Comparison of ENCODE assay signal across 22 mouse cellular contexts in the genomic region with DNA sequence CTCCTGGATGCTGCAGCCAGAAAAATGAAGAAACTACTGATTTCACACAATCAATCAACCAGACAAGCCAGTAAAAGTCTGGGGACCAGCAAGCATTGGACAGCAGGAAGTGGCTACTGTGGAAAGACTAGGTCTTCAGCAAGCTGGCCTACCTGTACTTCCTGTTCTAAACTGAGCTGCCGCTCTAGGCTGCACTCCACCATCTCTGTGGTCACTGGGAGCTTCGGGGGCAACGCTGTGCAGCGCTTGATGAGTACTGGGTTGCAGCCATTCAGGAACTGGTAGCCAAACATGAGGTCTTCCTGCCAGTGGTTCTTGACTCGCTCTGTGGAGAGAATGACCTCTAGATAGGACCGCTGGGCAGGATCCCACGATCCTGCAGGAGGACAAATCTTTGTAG. TPM values are rescaled to one million over a fixed set of nuclear protein-coding genes. Genes with fewer than 3 reads are reported as not detected.
DNase-seq lines count a peak whose midpoint lies in the region; ATAC-seq and TF ChIP-seq lines count a peak whose summit lies in the region.
"Had no signal": no experiment of that assay in that cellular context is flagged by ENCODE, and none has a peak within 500 bp of the region (broad histone marks: within the 10 kb centered on the region; RNA-seq: fewer than 3 reads in every experiment).

No protein-coding gene starts in this region.

- no peak for TF ChIP-seq CTCF in heart, adult 2 months (IDR thresholded peaks at IDR 0.05)

- peak; percentile 78 for DNase-seq in heart, adult 11 months
- DNase-seq in heart, adult 2 months = no peak
- DNase-seq in 416B (ENCODE audit: low read depth) = peak; percentile 81
- DNase-seq in urinary bladder, postnatal 25 days (ENCODE audit: low spot score) = no peak
- no peak for DNase-seq in spleen, postnatal 10 days (ENCODE audit: low spot score in 2 of 2)
- DNase-seq: B cell, adult 2 months; cerebellum, adult 11 months; cerebellum, adult 2 months; cerebellum, adult 9-11 months; gastrocnemius, postnatal 10 days; gastrocnemius, postnatal 36 days; heart, adult 18-20 months had no signal

- TF ChIP-seq POLR2A in heart, adult 2 months (IDR thresholded peaks at IDR 0.05; ENCODE audit: insufficient read depth, low read depth, low read length) = no peak

- H3K36me3 ChIP-seq in heart, adult 2 months (ENCODE audit: control insufficient read depth, insufficient read depth, low read length) = no peaks in the 10 kb centered on the region
- H3K36me3 ChIP-seq: embryonic facial prominence, embryonic 10.5 days; embryonic facial prominence, embryonic 13.5 days; forebrain, embryonic 12.5 days; forebrain, embryonic 15.5 days had no signal

- intact Hi-C loops in heart, adult 2 months (cut with DNase I) = no loop called here

- H3K9ac ChIP-seq in heart, adult 2 months (ENCODE audit: low read depth, low read length) = no peak overlapping the region
- H3K9ac ChIP-seq: embryonic facial prominence, embryonic 13.5 days; forebrain, embryonic 12.5 days; forebrain, embryonic 15.5 days; hindbrain, embryonic 14.5 days had no signal

- 70% methylated on average over 7 of the region's 7 CpGs for WGBS in heart, adult 2 months

- H3K4me1 ChIP-seq in heart, adult 2 months (ENCODE audit: control insufficient read depth, insufficient read depth, low read length) = no peaks in the 10 kb centered on the region
- H3K4me1 ChIP-seq: embryonic facial prominence, embryonic 13.5 days; forebrain, embryonic 12.5 days; forebrain, embryonic 15.5 days had no signal

- H3K79me2 ChIP-seq in heart, adult 2 months (replicated peaks; ENCODE audit: control insufficient read depth, insufficient read depth, low read length) = no peaks in the 10 kb centered on the region

- no peak overlapping the region for H3K4me3 ChIP-seq in heart, adult 2 months
- H3K4me3 ChIP-seq: embryonic facial prominence, embryonic 10.5 days; embryonic facial prominence, embryonic 13.5 days; erythroblast, embryonic 14.5 days; forebrain, embryonic 12.5 days; forebrain, embryonic 15.5 days had no signal

- H3K27me3 ChIP-seq in heart, adult 2 months (ENCODE audit: control insufficient read depth, insufficient read depth, low read length) = no peaks in the 10 kb centered on the region
- H3K27me3 ChIP-seq: embryonic facial prominence, embryonic 13.5 days; forebrain, embryonic 12.5 days; forebrain, embryonic 15.5 days had no signal

- no peak for TF ChIP-seq EP300 in heart, adult 2 months (IDR thresholded peaks at IDR 0.05; ENCODE audit: insufficient read depth, low read depth, low read length)

- H3K27ac ChIP-seq in heart, adult 2 months = no peak overlapping the region
- H3K27ac ChIP-seq: embryonic facial prominence, embryonic 10.5 days; embryonic facial prominence, embryonic 13.5 days; forebrain, embryonic 12.5 days; forebrain, embryonic 15.5 days; hindbrain, embryonic 14.5 days; hindbrain, postnatal 0 days had no signal

- peak; percentile 81 for ATAC-seq in granulocyte monocyte progenitor cell, adult 5-6 weeks (replicated peaks; ENCODE audit: poor library complexity, severe bottlenecking)
- peak; percentile 70 for ATAC-seq in megakaryocyte progenitor cell, adult 5-6 weeks (replicated peaks; ENCODE audit: poor library complexity)
- ATAC-seq: forebrain, embryonic 15.5 days; inflammation-experienced regulatory T-cells, adult 6 months had no signal

RNA-seq across cellular contexts. Expression of gene Alox5, which starts 38.0 kb away (rescaled TPM):
- 10 to 100 TPM; 14.3 to 16.4 TPM for total RNA-seq in heart, adult 2 months (2021)
- 6.6 and 12.2 TPM in 2 replicates for polyA plus RNA-seq in heart, adult 2 months (2012; rRNA removed)
- 6.6 and 13.3 TPM in 2 replicates for total RNA-seq in granulocyte monocyte progenitor cell, adult 5-6 weeks (2014; fragmentation: Nextera tagmentation)
- total RNA-seq in granulocyte monocyte progenitor cell, adult 5-6 weeks (2017) = 6.2 and 15.6 TPM in 2 replicates
- total RNA-seq in megakaryocyte progenitor cell, adult 5-6 weeks (2015) = 8.1 and 9.5 TPM in 2 replicates
- 5.9 and 12.3 TPM in 2 replicates for total RNA-seq in megakaryocyte progenitor cell, adult 5-6 weeks (2017)
- polyA plus RNA-seq: inflammation-experienced regulatory T-cells, adult 6 months had no signal

Comparison
In these comparisons a context has a peak if more than half of its experiments do, and no peak if none do; other contexts are left out.
1. DNase-seq: peak in heart, adult 11 months (single experiment) and 416B (single experiment); none in heart, adult 2 months (0 of 2), urinary bladder, postnatal 25 days (single experiment) and spleen, postnatal 10 days (0 of 2).